Mouse (Mus musculus): ENCODE data around the gene Zfp683.
A peak's percentile ranks its signal among the peaks of the same experiment; 100 is the strongest.

Gene Zfp683

DNA sequence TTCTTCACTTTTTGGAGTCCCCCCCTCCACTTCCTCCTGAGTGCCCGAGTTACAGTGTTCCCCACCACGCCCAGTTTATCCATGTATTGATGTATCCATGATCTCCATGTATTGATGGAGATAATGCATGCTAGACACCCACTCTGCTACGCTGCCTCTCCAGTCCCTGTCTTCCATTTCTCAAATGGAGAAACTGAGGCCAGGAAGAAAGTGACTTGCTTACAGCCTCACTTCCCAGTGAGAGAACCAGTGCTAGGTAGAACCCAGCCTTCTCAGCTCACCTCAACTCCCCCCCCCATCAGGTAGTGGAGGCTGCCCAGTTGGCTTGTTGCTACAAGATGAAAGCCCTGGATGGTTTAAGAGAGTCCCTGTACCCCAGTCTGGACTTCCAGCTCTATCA lies at the start of gene Zfp683:
Gene Zfp683, plus strand, starts transcription at position 301 of the 400 bp plus-strand sequence.
- no peak for DNase-seq (ENCODE audit: low spot score)

DNA sequence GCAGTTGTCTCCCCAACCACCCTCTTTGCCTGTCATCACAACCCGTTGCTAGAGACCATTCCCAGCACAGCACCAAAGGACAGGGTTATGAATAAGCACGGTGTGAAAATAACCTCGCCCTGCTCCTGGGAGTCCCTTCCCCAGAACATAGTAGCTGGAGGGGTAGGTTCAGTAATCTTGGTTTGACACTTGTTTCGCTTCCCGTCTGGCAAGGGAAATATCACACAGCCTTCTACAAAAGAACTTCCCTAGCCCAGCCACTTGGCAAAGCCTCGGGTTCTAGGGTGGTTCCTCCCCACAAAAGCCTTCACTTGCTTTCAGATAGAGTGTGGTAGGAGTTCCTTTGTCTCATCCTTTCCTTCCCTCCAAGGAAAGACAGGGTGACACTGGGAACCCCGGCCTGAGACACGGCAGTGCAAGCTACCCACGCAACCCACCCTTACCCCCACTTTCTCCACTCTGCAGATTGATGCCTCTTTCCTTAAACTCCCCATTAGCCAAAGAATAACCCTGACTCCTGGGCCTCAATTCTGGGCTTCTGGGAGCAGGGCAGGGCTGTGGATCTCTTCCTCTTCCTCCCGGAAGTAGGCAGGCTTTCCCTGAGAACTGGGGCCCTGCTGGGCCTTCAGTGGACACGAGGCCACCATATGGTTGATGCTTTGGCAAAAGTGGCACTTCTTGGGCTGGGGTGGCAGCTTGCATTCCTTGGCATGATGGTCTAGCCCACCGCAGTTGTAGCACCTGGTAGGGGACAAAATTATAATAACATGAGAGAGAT lies 47.9 kb upstream of the Zfp683 start:
- no peak for DNase-seq (ENCODE audit: low spot score)

DNA sequence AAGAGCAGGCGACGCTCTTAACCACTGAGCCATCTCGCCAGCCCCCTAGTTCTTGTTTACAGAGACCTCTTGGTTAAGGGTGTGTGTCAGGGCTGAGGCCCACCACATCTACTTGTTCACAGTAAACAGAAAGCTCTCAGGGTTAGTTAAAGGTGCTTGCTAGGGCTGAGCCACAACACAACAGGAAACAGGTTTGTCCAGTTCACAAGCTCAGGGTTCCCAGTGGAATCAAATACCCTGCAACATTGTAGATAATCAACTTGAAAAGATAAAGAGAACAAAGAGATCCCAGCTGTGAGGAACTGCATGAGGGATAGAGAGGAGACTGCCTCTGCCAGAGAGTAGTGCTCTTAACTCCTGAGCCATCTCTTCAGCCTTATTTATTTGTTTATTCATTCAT lies 46.8 kb upstream of the Zfp683 start:
- no peak for DNase-seq (ENCODE audit: low spot score)

DNA sequence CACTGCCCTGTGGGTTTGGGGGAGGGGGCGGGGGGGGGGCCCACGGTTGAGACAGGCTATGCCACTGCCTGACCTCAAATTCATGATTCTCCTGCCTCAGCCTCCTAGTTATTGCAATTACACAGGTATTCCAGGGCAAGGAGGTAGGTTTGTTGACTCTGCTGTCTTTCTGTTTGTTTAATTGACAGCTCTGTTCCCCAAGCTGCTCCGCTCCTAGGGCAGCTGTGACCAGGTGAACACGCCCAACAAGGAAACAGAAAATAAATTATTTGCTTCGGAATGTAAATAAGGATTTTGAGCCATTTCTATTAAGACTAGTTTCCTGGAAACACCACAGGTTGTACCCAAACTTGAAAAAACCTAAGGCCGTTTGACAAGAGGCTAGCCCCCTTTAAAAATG lies 43.9 kb upstream of the Zfp683 start:
- no peak for DNase-seq (ENCODE audit: low spot score)

DNA sequence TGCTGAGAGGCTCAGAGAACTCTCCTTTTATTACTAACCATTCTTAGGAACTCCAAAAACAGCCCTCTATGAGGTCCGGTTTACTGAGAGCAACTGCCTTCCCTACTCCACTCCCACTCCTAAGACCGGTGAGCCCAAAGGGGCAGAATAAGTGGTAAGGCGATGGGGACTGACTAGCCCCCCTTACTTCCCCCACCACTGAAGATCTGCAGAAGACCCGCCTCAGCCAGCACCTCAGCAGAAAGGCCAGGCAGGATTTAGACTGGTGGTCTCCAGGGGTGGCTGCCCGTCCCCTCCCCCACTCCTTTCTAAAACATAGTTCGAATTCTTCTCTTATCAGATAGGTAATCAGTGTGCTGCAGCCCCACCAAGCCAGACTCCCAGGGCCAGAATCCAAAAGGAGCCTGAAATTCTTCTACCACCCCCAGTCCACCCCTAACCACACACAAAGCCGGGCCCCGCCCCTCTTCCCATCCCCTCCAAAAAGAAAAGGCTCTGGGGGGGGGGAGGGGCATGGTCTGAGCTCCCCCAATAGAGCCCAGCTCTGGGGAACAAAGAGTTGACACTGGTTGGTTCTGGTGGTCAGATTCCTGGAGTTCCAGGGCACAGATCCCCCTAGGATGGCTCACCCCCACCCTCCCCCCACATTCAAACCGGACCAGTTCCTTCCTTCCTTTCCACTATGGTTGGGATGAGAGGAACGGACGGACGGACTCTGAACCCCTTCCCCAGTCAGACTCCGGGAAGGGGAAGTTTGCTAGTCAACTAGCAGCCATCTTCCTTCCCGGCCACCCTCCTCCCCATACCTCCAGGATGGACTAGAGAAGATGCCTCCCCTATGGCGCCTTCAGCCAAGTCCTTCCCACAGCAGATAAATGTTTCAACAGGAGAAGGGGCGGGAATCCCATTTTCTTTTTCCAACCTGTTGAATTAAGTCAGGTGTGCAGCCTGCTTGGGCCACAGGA lies 41.9 kb upstream of the Zfp683 start:
- DNase-seq (ENCODE audit: low spot score), result no peak

DNA sequence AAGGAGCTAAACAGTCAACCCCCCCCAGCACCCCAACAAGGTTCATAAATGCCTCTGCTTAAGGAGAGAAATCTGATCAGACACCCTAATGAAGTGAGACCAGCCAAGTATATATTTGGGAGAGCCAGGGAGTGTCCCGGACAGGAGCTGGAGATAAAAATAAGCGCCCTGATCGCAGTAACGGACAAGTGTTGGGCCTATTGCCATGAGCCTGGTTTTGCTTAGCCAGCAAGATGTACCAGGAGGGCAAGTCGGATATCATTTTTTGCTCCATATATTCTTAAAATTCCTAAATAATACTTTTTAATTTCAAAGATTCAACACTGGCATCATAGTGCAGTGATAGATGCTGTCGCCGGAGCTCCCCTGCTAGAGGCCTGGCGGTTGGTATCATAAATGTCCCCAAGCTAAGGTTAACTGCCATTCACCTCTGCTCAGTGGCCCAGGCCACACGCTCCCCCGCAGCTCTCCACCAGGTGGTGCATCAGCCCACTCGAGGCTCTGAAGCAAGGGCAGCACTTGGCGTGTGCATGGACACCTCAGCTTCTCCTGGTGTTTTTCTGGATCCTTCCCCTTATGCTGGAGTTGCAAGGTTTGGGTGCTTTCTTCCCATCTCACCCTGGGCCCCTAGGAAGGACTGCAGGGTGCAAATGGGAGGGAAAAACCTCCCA lies 40.6 kb upstream of the Zfp683 start:
- DNase-seq (ENCODE audit: low spot score), result no peak

DNA sequence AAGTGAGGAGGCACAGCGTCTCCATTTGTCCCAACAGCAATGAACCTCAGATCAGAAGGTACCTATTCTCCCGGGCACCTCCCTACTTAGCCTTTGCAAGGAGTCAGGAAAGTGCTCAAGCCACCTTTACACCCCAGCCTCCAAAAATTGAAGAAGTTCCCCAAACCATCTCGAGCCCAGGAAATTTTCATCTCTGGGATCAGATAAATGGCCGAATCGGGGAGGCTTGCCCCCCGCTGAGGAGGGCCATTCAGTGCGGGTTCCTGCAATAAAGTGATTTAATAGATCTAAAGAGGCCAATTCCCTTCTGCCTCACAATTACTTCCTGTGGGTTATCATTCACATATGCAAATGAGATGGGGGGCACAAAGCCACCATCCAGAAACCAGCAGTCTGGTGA lies 37.4 kb upstream of the Zfp683 start:
- no peak for DNase-seq (ENCODE audit: low spot score)

DNA sequence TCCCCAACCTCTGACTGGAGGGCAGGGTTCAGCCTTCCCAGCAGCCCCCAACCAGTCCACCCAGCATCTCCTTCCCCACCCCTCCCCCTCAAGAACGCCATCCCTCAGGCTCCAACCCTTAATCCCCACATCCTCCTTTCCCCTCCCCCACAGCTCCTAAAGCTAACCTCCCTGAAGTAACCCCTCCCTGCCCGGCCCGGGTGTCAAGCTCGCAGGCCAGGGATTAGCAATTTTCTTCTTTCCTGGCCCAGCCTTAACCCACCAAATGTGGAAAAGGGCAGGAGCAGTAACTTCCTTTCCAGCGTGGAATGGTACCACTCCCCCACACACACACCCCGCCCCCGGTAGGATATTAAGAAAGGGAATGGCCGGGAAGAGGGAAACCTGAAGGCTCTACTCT lies 36.9 kb upstream of the Zfp683 start:
- DNase-seq (ENCODE audit: low spot score), result no peak

DNA sequence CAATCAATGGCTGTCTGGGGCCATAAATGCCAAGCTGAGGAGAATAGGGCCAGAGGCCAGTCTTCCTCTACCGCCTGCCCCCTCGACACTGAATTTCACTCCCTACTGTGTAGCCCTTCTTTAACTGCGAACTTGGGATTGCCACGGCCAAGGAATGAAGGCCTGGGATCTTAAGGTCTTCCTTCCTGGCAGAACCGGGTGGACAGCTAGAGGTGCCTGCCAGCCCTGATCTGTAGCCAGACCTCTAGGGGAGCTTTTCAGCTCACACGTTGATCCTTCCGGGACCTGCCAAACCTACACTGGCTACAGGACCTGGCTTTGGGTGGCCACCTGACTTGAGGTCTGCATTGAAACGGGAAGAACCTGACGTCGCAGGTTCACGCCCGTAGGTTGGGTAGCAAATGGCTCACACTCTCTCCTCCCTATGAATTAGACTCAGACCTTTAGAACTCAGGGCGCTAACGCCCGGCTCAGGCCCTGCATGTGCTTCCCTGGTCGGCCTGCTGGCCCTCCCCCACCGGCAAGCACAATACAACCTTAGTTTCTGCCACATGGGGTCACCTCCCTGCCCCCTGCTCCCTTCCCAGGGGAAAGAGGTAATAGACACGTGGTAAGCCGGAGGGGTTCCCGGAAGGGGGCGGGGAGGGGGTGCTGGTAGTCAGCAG lies 36.3 kb upstream of the Zfp683 start:
- DNase-seq (ENCODE audit: low spot score), result no peak

DNA sequence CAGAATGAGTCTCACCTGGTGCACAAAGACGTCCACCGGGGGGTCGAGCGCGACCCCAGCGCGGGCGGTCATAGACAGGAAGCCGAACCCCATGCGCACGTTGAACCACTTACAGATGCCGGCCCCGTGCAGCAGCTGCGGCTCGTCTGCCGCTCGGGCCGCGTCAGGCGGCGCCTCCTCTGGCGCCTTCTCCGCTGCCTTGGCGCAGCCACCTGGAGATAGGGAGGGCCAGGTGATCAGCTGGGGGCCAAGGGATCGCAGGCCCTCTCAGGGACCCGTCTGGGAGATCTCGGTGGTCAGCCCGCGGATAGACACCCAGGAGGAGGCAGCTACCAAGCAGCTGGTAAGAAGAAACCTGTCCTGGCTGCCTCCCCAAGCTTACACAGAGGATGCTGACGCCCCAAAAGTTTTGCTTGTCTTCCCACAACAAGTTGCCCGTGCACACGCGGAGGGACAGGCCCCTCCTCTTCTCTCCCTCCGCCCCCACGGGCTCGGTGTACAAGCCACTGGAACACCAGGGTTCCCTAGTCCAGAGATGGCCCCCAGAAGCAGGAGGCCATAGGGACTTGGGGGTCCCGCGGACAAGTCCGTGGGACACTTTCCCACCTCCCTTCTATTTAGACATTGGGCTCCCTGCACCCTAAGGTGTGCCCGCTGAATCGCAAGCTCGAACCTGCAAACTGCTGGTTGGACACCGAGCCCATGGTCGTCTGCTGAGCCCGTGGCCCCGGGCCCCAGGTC lies 35.4 kb upstream of the Zfp683 start:
- no peak for DNase-seq (ENCODE audit: low spot score)

DNA sequence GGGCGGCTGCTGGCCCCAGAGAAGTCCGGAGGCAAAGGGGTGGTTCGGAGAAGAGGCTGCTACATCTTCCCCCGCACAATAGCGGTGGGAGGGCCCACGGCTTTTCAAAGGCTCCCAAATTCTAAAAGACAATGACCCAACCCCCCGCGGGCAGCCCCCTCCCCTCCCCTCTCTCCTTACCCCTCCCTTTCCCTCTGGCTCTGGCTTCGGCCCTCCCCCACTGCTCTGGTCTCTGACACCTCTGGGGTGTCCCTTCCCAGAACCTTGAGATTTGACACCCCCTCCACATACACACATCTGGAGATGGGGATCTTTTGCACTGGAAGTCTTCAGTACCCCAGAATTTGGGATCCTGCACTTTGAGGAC lies 34.9 kb upstream of the Zfp683 start, which contains the start of gene Lin28a:
Gene Lin28a, minus strand, starts transcription at position 63 of the 367 bp plus-strand sequence.
- DNase-seq (ENCODE audit: low spot score), result no peak

DNA sequence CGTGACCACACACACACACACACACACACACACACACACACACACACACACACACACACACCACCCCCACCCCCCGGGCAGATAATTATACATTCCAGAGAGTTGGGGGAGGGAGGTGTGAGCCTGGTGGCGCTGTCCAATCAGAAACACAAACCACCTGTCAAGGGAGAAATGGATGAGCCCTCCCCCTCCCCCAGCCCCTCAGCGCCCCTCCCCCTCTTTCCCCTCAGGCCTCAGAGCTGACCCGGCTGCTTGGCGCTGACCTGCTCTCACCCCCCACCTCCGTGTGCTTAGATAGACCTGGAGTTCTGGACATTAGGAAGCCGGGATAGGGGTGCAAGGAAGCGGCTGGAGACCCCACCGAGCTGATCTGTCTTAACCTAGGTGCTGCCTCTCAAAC lies 34.4 kb upstream of the Zfp683 start:
- no peak for DNase-seq (ENCODE audit: low spot score)

DNA sequence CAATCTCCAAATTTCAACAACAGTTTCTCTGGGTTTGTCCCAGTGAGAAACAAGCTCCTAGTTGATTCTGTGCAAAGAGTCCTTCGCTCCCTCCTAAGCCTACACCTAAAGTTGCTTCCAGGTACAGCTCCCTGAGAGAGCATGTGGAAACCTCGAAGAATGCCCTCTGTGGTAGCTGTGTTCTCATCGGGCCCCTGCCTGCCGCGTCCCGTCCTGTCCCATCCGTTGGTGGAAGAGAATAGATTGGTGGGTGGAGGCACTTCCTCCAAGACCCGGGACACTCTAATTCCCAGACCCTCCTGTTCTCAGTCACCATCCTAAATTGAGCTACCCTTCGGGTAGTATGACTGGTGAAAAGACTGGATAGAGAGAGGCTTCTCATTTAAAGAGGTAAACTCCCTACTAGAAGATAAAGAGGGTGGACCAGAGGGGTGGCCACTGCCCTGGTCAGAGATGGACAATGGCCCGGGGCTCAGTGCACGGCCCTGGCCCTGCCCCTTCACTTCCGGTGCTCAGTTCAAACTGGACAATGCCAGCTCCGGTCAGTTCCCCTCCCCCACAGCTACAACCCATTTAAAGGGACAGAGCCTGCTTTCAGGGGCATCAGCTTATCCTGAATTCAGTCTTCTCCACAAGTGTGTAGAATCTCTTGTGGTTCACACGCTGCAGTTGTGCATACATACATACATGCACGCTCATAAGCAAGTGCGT lies 33.8 kb upstream of the Zfp683 start:
- DNase-seq (ENCODE audit: low spot score), result no peak

DNA sequence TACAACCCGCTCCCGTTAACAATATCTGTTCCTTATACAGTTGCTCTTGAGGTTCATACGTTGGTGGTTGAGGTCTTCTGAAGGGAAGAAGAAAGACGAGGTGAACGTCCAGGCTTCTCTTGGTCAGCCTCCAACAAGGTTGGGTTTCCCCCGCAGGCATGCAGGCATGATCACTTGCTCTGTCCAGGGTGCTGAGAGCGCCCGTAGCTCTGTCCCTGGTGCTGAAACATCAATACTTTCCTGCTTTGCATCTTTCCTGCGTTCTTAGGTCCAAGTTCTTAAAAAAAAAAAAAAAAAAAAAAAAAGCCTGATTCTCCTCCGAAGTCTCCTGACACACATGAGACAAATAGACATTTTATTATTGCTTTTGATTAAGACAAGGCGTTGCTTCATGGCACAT lies 33.0 kb upstream of the Zfp683 start:
- DNase-seq (ENCODE audit: low spot score), result peak; percentile 16

DNA sequence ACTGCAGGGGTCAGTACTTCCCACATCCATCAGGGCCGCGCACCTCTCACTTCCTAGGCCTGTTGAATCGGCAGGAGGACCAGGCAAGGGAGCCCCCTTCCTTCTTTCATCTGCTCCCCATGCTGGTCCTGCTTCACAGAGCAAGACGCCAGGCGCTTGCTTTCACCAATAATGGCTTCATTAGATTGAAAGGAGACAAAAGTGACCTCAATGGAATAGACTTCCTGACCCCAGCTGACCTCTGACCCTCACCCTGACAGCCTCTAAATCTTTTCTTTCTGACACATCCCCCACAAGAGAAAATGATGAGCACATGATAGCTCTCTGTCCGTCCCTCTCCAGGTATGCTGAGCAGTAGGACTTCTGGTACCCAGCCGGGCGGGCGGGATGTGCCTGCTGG lies 27.8 kb upstream of the Zfp683 start:
- DNase-seq (ENCODE audit: low spot score), result no peak

DNA sequence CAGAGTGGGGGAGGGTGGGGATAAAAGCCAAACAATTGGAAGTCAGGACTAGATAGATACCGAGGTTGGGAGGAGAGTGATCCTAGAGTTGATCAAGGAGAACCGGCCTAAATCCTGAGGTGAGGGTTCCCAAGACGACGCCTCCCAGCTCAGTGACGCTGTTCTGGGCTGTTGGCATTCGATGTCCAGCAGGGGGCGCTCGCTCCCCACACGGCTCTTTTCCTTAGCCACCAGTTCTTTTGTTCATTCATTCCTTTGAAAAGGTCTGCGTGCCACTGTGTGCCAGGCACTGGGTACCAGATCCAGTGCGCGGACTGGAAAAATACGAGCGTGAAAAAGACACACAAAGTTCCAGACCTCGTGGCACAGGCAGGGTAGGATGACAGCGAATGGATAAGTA lies 17.7 kb upstream of the Zfp683 start:
- DNase-seq (ENCODE audit: low spot score), result peak; percentile 31

DNA sequence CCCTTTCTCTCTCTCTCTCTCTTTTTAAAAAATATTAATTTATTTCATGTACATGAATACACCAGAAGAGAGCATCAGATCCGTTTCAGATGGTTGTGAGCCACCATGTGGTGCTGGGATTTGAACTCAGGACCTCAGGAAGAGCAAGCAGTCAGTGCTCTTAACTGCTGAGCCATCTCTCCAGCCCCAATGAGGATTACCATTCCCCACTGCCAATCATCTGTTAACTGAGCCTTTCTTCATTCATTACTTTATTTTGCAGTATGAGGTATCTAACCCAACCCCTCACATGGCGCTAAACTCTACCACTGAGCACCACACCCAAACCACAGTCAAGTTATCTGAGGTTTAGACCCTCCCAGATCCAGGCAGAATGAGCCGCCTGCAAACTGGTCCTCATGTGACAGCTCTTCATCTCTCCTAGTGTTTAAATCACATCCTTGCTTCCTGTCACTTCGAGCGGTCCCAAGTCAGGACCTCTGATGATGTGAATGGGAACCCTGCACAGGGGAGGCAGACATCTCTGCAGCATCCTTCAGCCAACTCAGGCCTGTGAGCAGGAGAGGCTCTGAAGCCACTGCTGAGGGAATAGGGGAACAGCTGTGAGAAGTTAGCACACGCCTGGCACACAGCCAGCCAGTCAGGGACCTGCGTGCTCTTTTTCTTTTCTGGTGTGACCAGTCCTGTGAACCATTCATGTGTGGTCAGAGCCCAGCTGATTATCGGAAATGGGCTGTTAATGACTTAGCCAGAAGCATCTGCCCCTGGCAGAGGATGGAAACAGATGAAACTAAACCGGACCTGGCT lies 12.1 kb upstream of the Zfp683 start:
- no peak for DNase-seq (ENCODE audit: low spot score)

DNA sequence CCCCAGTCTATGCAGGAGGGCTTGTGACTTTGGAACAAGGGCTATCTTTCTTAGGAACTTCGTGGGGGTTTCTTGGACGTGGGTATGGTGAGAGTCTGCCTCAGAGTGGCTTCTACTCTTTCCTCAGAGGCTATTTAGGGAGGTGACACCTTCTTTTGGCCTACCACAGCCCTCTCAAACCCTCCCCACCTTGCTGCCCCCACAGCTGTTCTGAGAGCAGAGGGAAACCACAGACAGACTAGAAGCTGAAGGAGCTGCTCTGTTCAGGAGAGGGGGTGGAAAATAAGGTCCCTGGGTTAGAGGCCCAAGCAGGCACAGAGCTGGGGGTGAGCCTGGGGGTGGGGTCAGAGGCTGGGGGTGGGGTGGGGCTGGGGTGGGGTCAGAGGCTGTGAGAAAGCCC lies 10.6 kb upstream of the Zfp683 start:
- no peak for DNase-seq (ENCODE audit: low spot score)

DNA sequence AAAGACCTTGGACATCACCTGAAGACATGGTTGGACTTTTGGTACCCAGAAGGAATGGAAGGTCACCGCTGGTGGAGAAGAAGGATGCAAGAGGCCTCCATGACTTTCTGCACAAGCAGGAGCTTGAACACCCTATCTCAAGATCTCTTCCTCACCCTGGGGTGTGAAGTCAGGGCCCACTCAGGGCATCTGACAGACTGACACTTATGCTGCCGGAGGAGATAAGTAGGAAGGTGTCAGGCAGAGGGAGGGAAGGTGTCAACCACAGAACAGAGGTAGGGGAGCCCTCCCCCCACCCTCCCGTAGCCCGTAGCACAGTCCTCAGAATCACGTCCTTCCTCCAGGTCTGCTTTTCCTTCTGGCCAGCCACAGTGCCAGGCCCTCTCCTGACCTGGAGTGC lies 6.0 kb upstream of the Zfp683 start:
- no peak for DNase-seq (ENCODE audit: low spot score)

DNA sequence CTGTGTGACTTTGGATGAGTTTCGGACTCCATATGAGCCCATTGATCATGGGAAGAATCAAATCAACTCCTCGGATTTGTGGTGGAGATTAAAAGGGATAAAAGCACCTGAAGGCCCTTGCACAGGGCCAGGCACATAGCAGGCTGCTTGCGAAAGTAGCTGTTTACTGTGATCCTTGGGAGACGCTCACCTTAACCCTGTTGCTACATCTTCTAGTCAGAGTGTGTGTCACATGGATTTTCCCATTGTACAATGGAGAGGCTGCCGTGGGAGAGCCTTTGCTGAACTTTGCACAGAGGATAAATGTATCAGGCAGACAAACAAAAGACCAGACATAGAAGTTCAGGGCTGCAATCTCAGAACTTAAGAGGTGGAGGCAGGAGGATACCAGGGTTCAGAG lies 1.7 kb upstream of the Zfp683 start:
- DNase-seq (ENCODE audit: low spot score), result no peak
